Mouse (Mus musculus): ENCODE results near the gene Zbtb20.

The Zbtb20 gene

DNA sequence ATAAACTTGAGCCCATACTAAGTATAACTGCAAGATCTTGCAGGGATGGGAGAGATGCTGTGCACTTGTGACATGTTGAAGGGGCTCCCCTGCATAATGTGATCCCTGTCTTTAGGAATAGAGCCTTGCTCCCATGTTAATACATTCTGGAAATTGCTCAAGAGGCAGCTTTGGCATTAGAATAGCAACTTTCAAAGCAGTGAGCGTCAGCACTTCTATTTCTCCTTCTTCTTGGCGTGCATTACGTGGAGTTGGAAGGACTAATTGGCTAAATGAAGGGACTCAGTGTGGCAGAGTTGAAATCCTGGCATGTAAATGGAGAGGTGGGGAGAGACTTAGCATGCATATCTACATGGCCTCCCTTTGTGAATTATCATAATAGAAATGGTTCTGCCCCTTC lies 658.4 kb downstream of the Zbtb20 start:
- no peak for DNase-seq

DNA sequence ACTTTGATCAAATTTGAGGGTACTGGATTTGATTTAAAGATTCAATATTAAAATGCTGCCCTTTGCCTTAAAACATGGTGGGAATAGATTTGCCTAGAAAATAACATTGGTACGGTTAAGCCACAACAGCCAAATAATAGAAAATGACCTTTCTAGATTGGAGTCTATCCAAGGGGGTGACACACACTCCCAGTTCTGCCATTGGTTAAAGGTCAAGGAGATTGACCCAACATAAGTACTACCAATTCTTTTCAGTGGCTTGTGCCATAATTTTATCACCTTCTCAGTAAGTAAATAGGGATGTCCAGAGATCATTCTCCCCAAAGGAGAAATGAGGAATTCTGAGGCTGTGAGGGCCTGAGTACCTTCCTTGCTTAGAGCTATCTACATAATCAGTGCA lies 660.2 kb downstream of the Zbtb20 start:
- DNase-seq: no peak

DNA sequence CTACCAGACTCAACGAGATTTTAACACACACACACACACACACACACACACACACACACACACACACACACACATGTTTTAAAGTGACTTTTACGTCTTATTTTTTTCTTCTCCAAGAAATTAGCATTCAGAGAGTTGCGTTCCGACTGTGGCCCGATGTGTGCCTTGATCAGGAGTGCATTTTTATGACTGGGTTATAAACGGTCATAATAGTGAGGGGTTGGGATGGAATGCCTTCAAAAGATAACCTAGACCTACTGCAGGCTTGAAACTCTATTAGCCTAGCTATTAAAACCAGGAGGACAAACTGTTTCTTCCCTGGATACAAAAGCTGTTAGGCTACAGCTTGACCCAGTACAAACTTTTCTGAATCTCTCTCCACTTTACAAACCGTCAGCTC lies 661.5 kb downstream of the Zbtb20 start:
- no peak for DNase-seq

DNA sequence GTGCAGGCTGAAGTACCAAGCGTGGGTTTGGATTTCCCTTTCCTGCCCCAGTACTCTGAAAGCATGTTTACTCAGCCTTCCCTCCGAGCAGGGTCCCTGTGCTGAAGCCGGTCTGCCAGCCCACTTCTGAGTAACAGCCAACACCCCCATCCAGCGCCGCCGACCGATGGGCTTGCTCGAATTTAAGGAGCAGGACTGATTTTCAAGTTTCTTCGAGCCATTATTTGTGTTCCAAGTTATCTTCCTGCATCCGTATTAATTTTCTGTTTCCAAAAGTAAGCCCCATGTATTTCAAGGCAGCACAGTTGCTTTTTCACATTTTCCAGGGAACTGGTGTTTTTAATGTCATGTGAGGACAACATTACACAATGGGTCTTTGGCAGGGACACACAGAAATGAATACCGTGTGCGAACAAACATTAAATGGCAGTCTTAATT lies 664.0 kb downstream of the Zbtb20 start:
- no peak for DNase-seq

DNA sequence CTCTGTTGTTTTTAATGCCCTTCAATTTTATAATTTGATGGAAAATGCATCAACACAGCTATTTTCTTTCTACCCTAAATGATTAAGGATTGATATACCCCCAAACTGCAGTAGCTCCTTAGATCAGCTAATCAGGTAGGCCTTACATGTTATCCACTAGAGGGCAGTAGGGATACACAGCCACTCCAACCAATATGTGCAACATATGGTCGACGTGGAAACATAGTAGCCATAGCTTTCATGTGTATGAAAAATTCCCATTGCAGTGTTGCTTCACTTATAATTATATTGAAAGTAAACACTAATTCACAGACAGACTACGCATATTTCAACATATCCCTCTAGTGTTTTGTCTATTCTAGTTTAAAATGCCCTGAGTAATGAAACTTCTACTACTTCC lies 664.4 kb downstream of the Zbtb20 start:
- no peak for DNase-seq

DNA sequence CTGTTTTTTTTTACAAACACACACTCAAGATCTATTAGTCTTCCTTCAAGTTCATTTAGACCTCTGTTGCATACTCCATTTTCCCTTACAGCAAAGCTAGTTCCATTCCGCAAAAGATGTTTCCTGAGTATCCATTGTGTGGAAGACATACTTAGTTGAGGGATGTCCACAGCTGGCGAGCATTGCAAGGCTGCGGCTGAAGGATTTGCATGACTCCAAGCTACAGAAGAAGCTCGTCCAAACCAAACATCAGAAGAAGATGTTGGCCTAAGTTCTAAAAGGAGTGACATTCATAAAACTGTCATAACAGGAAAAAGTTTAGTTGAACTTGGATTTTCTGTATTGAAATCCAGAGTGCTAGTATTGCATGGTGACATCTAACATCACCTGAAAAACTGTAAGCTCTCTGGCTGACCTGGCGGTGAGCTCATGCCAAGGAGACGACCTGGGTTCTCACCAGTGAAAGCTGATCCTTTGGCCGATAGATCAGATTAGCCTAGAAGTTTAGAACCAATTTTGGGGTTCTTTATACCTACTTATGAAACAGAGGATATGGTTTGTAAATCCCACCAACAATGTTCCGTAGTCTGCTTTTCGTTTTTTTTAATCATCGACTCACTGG lies 665.0 kb downstream of the Zbtb20 start:
- DNase-seq: no peak

DNA sequence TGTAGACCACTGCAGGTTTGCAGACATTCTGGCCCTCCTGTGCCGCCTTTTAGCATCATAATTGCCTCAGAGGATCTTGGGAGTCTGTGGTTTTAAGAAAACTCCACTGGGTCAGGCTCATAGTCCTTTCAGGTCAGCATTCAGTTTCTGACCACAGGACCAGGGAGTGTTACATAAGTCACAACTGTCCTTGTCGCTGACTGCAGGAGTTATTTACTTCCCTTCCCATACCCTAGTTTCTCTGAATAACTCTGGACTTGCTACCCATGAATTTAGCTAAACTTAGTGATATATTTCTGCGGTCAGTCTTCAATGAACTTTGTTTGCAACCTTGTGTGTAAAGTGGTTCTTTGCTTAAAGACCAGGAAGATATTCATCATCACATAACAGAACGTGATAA lies 669.6 kb downstream of the Zbtb20 start:
- no peak for DNase-seq

DNA sequence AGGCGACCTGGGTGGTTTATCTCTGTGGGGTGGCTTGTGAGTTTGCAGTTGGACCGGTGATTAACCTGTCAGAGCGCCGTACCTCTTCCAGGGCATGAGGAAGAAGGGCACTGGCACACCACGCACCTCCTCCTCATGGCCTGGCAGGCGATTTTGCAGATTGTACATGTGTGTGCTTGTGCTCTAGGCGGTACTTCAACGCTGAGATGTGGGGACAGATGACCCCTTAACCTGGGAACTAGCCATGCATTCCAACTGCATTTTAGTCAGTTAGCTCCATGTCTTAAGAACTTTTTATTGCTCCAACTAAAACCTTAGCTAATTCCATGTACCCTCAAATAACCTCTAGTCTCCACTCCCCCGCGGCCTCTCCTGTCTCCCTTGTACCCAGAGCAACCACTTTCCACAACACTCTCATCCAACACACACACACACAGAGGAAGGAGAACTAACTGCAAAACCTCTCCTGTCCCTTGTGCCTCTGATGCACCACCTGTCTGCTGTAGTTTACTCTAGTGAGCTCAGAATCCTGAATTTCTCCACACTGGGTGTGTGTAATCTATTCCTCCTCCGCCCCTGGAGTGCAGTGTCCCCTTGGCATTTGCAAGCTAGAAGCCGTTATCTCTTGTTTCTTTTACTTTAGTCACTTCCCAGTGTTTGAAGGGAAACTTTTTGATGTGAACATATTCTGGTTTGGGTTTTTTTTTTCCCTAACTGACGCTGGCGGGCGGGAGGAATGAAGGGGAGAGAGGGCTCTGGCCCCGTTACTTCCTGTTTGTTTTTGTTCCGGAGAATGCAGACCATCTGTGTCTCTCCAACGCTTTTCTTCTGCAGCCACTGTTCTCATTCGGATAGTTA lies 671.9 kb downstream of the Zbtb20 start:
- no peak for DNase-seq

DNA sequence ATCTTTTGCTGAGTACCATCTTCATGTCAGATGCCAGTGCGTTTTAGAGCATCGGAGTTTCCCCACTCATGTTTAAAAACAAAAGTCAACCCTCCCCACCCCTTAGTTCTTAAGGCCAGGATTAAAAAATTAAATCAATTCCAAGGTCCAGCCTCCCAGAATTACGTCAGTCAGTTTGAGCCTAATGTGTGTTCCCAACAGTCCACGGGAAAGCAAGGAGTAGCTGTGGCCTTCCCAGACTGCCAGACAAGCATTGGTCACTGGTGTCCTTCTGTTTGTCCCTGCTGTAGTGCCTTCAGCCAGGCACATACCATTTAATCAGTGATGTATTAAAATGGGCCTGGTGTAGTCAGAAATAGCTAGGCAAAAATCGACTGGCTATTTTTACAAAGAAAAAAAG lies 673.1 kb downstream of the Zbtb20 start:
- DNase-seq: no peak

DNA sequence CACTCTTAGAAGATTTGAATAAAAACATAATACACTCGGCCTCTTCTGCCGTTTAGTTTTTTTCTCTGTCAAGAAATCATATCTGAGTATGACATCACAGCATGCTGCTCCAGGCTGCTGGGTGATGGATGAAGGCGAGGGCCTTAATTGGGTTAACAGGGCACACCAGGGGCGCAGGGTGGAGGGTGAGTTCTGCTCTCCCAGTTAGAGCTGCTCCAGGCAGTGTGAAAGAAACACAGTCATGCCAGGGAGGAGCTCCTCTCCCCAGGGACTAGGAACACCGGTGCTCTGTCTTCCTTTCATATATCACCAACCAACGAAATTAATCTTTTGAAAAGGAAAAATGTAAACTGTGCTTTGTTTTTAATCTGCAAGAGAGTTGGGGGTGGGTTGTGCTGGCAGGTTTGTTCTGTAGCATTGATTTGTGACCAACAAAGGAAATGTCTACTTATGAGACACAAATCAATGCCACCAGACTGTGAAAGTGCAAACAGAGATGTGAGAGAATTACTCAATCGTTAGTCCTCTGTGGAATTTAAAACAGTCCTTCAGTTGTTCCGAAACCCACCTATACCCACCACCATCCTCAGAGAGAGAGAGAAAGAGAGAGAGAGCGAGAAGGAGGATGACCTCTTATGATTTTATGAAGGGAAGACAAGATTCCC lies 673.9 kb downstream of the Zbtb20 start:
- no peak for DNase-seq

DNA sequence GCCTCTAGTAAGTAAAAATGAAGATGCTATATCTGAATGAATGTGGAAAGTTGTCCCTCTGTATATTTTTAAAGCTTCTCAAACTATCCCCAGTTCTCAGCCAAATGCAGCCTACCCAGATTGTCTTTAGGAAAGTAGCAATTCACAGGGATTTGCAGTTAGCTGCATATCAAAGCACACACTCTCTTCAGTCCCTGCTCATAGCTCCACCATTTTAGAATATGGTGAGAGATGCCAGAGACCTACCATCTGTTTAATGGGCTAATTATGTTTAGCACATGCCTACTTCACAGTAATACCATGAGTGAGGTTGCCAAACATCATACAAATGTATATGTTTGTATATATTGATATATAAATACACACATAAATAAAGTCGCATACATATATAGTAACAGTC lies 676.8 kb downstream of the Zbtb20 start:
- DNase-seq: no peak

DNA sequence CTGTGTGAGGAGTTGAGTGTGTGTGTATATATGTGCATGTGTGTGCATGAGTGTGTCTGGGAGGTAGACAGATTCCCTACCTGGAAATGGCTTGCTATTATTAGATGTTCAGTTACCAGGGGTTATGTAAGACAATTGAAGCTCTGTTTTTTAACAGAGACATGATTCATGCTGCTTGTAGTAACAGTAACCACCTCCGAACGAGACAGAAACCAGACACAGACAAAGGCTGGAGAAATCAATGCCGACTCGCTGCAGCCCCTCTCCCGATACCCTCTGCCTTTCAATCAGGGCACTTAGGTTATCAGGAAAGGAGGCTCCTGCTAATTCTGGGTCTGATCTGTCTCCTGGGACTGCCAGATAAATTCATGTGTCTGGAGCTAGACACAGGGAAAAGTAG lies 681.7 kb downstream of the Zbtb20 start:
- no peak for DNase-seq

DNA sequence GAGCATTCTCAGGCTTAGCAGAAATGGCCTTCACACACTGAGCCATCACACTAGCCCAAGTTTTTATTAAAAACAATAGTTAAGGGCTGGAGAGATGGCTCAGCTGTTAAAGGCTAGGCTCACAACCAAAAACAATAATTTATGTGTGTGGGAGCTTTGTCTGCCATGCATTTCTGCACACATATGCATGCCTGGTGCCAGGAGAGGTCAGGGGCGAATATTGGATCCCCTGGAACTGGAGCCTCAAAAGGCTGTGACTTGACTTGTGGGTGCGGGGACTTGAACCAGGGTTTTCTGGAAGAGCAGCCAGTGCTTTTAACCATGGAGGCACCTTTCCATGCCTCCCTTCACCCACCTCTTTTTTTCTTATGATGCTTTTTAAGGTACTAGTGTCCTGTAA lies 685.6 kb downstream of the Zbtb20 start:
- no peak for DNase-seq

DNA sequence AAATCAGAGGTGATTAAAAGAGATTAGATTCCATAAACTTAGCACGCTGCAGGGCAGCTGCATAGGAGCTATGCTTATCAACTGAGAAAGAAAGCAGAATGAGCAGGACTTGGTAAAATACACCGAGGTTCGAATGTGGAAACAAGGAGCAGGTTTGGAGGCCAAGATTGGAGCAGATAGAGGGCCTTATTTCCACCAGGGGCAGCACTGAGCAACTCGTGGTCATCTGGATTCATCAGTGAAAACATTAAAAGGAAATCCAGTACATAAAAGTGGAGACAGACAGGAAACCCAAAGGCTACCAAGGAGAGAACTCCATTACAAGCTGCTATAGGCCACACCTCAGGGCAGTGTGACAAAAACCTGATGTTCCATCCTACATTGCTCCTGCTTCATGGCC lies 686.3 kb downstream of the Zbtb20 start:
- DNase-seq: peak; percentile 52

DNA sequence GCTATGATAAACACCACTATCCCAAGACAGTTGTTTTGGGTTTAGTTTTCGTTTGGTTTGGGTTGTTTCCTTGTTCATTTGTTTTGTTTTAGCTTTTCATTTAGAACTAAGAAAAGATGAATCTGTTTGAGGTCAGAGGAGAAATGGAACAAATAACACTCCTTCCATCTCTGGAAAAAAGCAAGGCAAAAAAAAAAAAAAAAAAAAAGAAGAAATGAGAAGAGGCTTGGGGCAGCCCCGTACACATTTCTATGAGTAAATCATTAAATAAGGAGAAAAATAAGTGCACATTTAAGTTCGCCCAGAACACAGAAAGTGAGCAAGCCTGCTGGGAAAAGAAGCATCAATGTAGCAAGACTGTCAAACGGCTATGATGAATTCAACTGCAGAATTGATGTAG lies 690.2 kb downstream of the Zbtb20 start:
- no peak for DNase-seq

DNA sequence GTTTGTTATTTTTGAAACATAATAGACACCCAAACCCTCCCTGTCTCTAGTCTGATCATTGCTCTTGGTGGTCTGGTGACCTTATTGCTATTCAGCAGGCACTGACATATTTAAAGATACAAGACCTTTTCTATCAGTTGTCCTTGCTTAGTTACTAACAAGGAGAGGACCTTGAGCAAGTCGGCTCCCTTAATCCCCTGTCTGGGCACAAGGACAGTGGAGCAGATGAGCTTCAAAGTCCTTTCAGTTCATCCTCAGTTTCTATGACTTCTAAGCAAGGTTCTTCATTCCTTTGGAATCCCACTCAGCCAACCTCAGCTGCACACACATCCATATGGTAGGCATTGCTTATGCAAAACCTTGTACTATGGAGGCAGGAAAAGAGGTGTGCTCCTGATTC lies 690.8 kb downstream of the Zbtb20 start:
- no peak for DNase-seq

DNA sequence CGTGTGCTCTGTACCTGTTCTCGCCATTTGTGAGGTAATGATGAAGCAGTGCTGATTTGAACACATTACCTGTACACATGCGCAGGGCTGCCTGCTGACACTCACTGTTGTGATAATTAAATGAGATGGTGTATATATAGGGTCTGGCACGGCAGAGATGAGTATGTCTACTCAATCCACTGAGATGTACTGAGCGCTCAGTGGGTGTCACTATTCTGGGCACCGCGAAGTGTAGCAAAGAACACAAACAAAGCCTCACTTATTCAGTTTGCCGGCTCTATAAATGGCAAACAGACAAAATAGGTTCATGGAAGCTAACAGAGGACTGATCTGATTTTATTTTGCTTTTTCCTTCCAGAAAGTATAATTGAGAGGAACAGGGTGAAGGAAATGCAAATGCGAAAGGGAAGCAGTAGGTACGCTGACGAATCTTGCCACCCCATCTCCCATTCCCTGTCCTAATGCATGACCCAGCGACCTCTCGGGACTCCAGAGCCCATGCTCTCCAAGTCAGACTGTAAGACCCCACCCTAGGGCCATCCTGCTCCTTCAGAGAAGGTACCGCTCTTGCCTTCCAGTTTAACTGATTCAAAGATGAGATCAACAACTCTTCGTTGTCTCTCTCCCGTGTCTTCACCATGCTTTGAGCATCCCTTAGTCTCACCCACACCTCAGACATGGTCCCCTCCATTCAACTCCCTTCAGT lies 695.8 kb downstream of the Zbtb20 start:
- DNase-seq: no peak

DNA sequence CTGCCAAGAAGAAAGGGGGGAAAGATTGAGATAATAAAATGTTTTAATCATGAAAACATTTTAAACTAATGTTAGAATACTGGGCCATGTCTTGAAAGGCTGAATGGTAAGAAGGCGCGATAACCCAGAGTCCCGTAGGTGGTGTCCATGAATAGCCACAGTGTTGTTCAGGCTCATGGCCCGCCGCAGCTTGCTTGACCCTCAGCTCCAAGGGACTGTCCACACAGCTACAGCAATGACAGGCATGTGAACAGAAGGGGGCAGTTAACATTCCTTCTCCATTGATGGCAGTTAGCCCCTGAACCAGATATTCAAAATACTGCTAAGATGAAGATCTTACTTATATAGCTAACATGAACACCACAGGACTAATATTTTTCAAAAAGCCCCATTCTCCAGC lies 696.5 kb downstream of the Zbtb20 start:
- no peak for DNase-seq

DNA sequence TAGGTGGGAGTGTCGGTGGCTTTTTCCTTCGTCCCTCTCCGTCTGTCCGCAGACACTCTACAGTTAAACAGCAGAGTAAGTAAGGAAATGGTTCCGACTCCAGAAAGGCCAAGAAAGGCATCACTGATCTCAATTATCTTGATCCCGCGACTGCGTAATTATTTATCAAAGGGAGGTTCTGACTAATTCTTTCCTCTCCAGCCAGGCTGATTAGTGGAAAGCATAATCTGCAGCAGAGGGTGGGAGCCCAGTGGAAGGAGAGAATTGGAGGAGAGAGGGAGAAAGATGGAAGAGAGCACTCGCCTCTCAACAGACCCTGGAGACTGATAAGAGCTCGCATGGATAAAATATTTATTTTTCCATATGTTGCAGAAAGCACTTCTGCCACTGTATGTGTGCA lies 697.1 kb downstream of the Zbtb20 start:
- DNase-seq: no peak

DNA sequence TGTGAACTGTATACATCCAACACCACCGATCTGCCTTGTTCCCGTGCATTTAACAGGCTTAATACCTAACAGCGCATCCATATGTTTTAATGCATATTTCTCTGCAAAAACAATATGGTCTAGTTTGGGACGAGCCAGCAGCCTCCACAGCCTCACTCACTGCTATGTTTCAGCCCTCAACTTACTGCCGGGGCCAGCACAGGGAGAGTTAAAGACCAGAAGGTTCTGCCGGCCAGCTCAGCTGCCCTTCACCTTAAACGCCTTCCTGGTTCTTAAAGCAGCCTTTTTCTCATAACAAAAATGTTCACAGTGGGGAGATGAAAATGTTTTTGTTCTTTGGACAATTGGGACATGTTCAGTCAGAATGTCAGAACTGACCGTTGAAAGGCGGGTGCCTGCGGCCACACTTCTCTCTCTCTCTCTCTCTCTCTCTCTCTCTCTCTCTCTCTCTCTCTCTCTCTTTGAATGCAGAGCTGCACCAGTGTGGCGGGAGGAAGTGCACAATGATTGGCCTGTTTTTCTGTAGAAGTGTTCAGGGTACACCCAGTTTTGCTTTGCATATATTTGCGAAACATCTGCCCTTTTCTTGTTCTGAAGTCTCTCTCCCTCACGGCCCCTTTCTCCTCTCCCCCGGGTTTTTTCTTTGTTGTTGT lies 697.6 kb downstream of the Zbtb20 start:
- DNase-seq: peak; percentile 31

DNA sequence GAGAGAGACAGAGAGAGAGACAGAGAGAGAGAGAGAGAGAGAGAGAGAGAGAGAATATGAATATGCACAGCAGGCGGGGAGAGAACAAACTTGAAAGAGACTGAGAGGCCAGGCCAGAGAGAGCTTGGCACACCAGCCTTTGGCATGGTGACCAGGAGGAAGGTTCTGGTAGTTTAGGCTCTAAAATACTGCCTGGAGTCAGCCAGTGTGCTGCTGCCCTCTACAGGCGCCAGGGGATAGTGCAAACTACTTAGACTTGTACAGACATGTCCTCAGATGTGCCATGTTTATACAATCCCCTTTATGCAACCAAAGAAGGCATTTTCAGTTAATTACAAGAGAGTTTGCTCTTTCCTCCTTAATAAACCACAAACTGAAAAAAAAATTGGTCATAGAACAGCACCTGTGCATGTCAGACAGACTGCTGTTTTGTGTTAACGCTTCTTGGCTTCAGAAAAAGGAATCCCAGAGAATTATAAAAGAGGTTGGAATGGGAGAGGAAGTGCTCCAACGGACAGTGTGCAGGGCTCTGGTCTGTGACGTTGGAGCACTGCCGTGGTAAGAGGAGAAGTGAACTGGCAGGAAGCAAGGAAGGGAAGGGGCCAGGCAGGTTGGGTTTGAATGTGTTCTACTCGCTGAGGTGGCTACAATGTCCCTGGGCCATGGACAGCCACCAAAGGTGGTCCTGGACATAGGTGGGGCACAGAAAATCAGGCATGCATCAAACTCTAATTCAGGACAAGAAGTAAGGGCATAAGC lies 698.5 kb downstream of the Zbtb20 start:
- DNase-seq: peak; percentile 91

DNA sequence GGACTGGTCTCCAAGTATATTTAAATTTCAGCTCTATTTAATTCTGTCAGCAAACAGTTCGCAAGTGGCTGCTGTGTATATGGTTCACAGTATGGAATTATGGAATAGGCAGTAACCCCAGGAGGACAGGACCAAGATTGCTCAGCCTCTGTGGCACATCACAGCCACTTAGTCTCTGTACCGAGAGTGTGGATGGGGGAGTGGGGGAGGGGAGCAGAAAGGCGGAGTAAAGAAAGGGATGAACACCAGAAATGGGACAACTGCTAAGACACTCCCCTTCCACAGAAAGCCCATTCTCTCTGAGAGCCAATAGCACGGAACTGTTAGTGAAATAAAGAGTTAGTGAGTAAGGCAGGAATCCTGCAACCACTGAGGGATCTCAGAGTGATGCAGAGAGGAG lies 699.4 kb downstream of the Zbtb20 start:
- DNase-seq: no peak
